Mouse (Mus musculus): ENCODE results near the gene Krt71. TPM values are rescaled to one million over a fixed set of nuclear protein-coding genes. Genes with fewer than 3 reads are reported as not detected.
A peak's percentile ranks its signal among the peaks of the same experiment; 100 is the strongest.

The Krt71 gene
- polyA plus RNA-seq (2014; fragmentation: Nextera tagmentation; extraction: Ambion mirVana): not detected in 2 replicates

- DNase-seq (ENCODE audit: low spot score) (no peak), ATAC-seq (ENCODE audit: low FRiP score) (no peak)
- H3K4me3 ChIP-seq (ENCODE audit: low read depth, low read length): no peak within 1 kb of the TSS
- 54% methylated on average over 14 of the region's 14 CpGs for WGBS
- no peaks in the 10 kb centered on the region for H3K27me3 ChIP-seq (ENCODE audit: control insufficient read depth, insufficient read depth, low read length)
- H3K27ac ChIP-seq (ENCODE audit: low read depth, low read length): no peak within 1 kb of the TSS
- H3K36me3 ChIP-seq (ENCODE audit: control insufficient read depth, insufficient read depth, low read length): no peaks in the 10 kb centered on the region
- H3K4me1 ChIP-seq (replicated peaks; ENCODE audit: control insufficient read depth, insufficient read depth, low read length): no peaks in the 10 kb centered on the region
- H3K4me2 ChIP-seq (replicated peaks; ENCODE audit: low read depth, low read length): no peak within 1 kb of the TSS
- no peaks in the 10 kb centered on the region for H3K9me3 ChIP-seq (ENCODE audit: control insufficient read depth, low read length)
- H3K9ac ChIP-seq (ENCODE audit: low read depth, low read length): no peak within 1 kb of the TSS
Observed at GRCm38 (mm10) chr15:101742711-101743110, at the start of gene Krt71. Gene Krt71 (minus strand): TSS chr15:101743109.

- no peak overlapping the region for H3K27ac ChIP-seq (ENCODE audit: low read depth, low read length)
- WGBS: 40% methylated on average over 3 of the region's 3 CpGs
- no peak for ATAC-seq (ENCODE audit: low FRiP score)
- H3K4me1 ChIP-seq (replicated peaks; ENCODE audit: control insufficient read depth, insufficient read depth, low read length): no peaks in the 10 kb centered on the region
- H3K36me3 ChIP-seq (ENCODE audit: control insufficient read depth, insufficient read depth, low read length): no peaks in the 10 kb centered on the region
- DNase-seq (ENCODE audit: low spot score): no peak
- no peaks in the 10 kb centered on the region for H3K9me3 ChIP-seq (ENCODE audit: control insufficient read depth, low read length)
- H3K9ac ChIP-seq (ENCODE audit: low read depth, low read length): no peak overlapping the region
- no peak overlapping the region for H3K4me2 ChIP-seq (replicated peaks; ENCODE audit: low read depth, low read length)
- no peak overlapping the region for H3K4me3 ChIP-seq (ENCODE audit: low read depth, low read length)
- no peaks in the 10 kb centered on the region for H3K27me3 ChIP-seq (ENCODE audit: control insufficient read depth, insufficient read depth, low read length)
Observed at GRCm38 (mm10) chr15:101790867-101791266, 48.0 kb upstream of the Krt71 start.

GRCm38 (mm10) chr15:101786360-101786759 is 43.5 kb upstream of the Krt71 start, which contains the start of gene Krt72:
Gene Krt72 (minus strand): TSS chr15:101786460.
- Histone ChIP-seq H3K27me3 (ENCODE audit: control insufficient read depth, insufficient read depth, low read length) (no peaks in the 10 kb centered on the region), H3K9ac (ENCODE audit: low read depth, low read length) (no peak within 1 kb of the TSS), H3K27ac (ENCODE audit: low read depth, low read length) (no peak within 1 kb of the TSS), H3K9me3 (ENCODE audit: control insufficient read depth, low read length) (no peaks in the 10 kb centered on the region), H3K36me3 (ENCODE audit: control insufficient read depth, insufficient read depth, low read length) (no peaks in the 10 kb centered on the region), H3K4me3 (ENCODE audit: low read depth, low read length) (no peak within 1 kb of the TSS), H3K4me2 (replicated peaks; ENCODE audit: low read depth, low read length) (no peak within 1 kb of the TSS), H3K4me1 (replicated peaks; ENCODE audit: control insufficient read depth, insufficient read depth, low read length) (no peaks in the 10 kb centered on the region)
- DNase-seq (ENCODE audit: low spot score) (no peak), ATAC-seq (ENCODE audit: low FRiP score) (no peak)
- WGBS: 95% methylated on average over 18 of the region's 18 CpGs

- Histone ChIP-seq H3K9ac (ENCODE audit: low read depth, low read length) (no peak overlapping the region), H3K4me2 (replicated peaks; ENCODE audit: low read depth, low read length) (no peak overlapping the region), H3K27me3 (ENCODE audit: control insufficient read depth, insufficient read depth, low read length) (no peaks in the 10 kb centered on the region), H3K36me3 (ENCODE audit: control insufficient read depth, insufficient read depth, low read length) (no peaks in the 10 kb centered on the region), H3K9me3 (ENCODE audit: control insufficient read depth, low read length) (no peaks in the 10 kb centered on the region), H3K4me3 (ENCODE audit: low read depth, low read length) (no peak overlapping the region), H3K4me1 (replicated peaks; ENCODE audit: control insufficient read depth, insufficient read depth, low read length) (no peaks in the 10 kb centered on the region), H3K27ac (ENCODE audit: low read depth, low read length) (no peak overlapping the region)
- ATAC-seq (ENCODE audit: low FRiP score) (no peak), DNase-seq (ENCODE audit: low spot score) (no peak)
- WGBS: 83% methylated on average over 10 of the region's 10 CpGs
Observed at GRCm38 (mm10) chr15:101773420-101773819, 30.5 kb upstream of the Krt71 start.

- ATAC-seq (ENCODE audit: low FRiP score): peak; percentile 64
- H3K4me1 ChIP-seq (replicated peaks; ENCODE audit: control insufficient read depth, insufficient read depth, low read length): no peaks in the 10 kb centered on the region
Observed at GRCm38 (mm10) chr15:101772711-101773081, 29.8 kb upstream of the Krt71 start.

GRCm38 (mm10) chr15:101772080-101772710 is 29.3 kb upstream of the Krt71 start:
- H3K9ac ChIP-seq (ENCODE audit: low read depth, low read length): no peak overlapping the region
- H3K4me2 ChIP-seq (replicated peaks; ENCODE audit: low read depth, low read length): no peak overlapping the region
- H3K36me3 ChIP-seq (ENCODE audit: control insufficient read depth, insufficient read depth, low read length): no peaks in the 10 kb centered on the region
- H3K9me3 ChIP-seq (ENCODE audit: control insufficient read depth, low read length): no peaks in the 10 kb centered on the region
- no peaks in the 10 kb centered on the region for H3K4me1 ChIP-seq (replicated peaks; ENCODE audit: control insufficient read depth, insufficient read depth, low read length)
- ATAC-seq (ENCODE audit: low FRiP score): no peak
- DNase-seq (ENCODE audit: low spot score): peak; percentile 50
- no peak overlapping the region for H3K27ac ChIP-seq (ENCODE audit: low read depth, low read length)
- WGBS: 71% methylated on average over 5 of the region's 5 CpGs
- no peak overlapping the region for H3K4me3 ChIP-seq (ENCODE audit: low read depth, low read length)
- no peaks in the 10 kb centered on the region for H3K27me3 ChIP-seq (ENCODE audit: control insufficient read depth, insufficient read depth, low read length)

More at GRCm38 (mm10) chr15:101772711-101773081, 29.8 kb upstream of the Krt71 start:
- no peak overlapping the region for H3K4me3 ChIP-seq (ENCODE audit: low read depth, low read length)
- WGBS: 11% methylated on average over 5 of the region's 5 CpGs
- H3K27ac ChIP-seq (ENCODE audit: low read depth, low read length): no peak overlapping the region
- no peaks in the 10 kb centered on the region for H3K9me3 ChIP-seq (ENCODE audit: control insufficient read depth, low read length)
- H3K36me3 ChIP-seq (ENCODE audit: control insufficient read depth, insufficient read depth, low read length): no peaks in the 10 kb centered on the region
- no peaks in the 10 kb centered on the region for H3K27me3 ChIP-seq (ENCODE audit: control insufficient read depth, insufficient read depth, low read length)
- H3K9ac ChIP-seq (ENCODE audit: low read depth, low read length): no peak overlapping the region
- no peak overlapping the region for H3K4me2 ChIP-seq (replicated peaks; ENCODE audit: low read depth, low read length)
- DNase-seq (ENCODE audit: low spot score): peak; percentile 96

GRCm38 (mm10) chr15:101770226-101770625 is 27.3 kb upstream of the Krt71 start:
- Histone ChIP-seq H3K9ac (ENCODE audit: low read depth, low read length) (no peak overlapping the region), H3K9me3 (ENCODE audit: control insufficient read depth, low read length) (no peaks in the 10 kb centered on the region), H3K4me1 (replicated peaks; ENCODE audit: control insufficient read depth, insufficient read depth, low read length) (no peaks in the 10 kb centered on the region)

GRCm38 (mm10) chr15:101737786-101738185 is 5.1 kb downstream of the Krt71 start:
- H3K36me3 ChIP-seq (ENCODE audit: control insufficient read depth, insufficient read depth, low read length): no peaks in the 10 kb centered on the region
- H3K27ac ChIP-seq (ENCODE audit: low read depth, low read length): no peak overlapping the region
- DNase-seq (ENCODE audit: low spot score) (no peak), ATAC-seq (ENCODE audit: low FRiP score) (no peak)
- no peaks in the 10 kb centered on the region for H3K9me3 ChIP-seq (ENCODE audit: control insufficient read depth, low read length)
- WGBS: 80% methylated on average over 7 of the region's 7 CpGs
- H3K27me3 ChIP-seq (ENCODE audit: control insufficient read depth, insufficient read depth, low read length): no peaks in the 10 kb centered on the region
- H3K4me3 ChIP-seq (ENCODE audit: low read depth, low read length): no peak overlapping the region
- no peaks in the 10 kb centered on the region for H3K4me1 ChIP-seq (replicated peaks; ENCODE audit: control insufficient read depth, insufficient read depth, low read length)
- H3K4me2 ChIP-seq (replicated peaks; ENCODE audit: low read depth, low read length): no peak overlapping the region
- no peak overlapping the region for H3K9ac ChIP-seq (ENCODE audit: low read depth, low read length)

More at GRCm38 (mm10) chr15:101770226-101770625, 27.3 kb upstream of the Krt71 start:
- Histone ChIP-seq H3K27me3 (ENCODE audit: control insufficient read depth, insufficient read depth, low read length) (no peaks in the 10 kb centered on the region), H3K36me3 (ENCODE audit: control insufficient read depth, insufficient read depth, low read length) (no peaks in the 10 kb centered on the region), H3K27ac (ENCODE audit: low read depth, low read length) (no peak overlapping the region), H3K4me3 (ENCODE audit: low read depth, low read length) (no peak overlapping the region), H3K4me2 (replicated peaks; ENCODE audit: low read depth, low read length) (no peak overlapping the region)
- DNase-seq (ENCODE audit: low spot score) (no peak), ATAC-seq (ENCODE audit: low FRiP score) (no peak)
- 64% methylated on average over 8 of the region's 8 CpGs for WGBS

GRCm38 (mm10) chr15:101730653-101731052 is 12.3 kb downstream of the Krt71 start:
- H3K27ac ChIP-seq (ENCODE audit: low read depth, low read length): no peak overlapping the region
- no peak overlapping the region for H3K4me3 ChIP-seq (ENCODE audit: low read depth, low read length)
- no peak overlapping the region for H3K9ac ChIP-seq (ENCODE audit: low read depth, low read length)
- H3K4me1 ChIP-seq (replicated peaks; ENCODE audit: control insufficient read depth, insufficient read depth, low read length): no peaks in the 10 kb centered on the region
- ATAC-seq (ENCODE audit: low FRiP score) (no peak), DNase-seq (ENCODE audit: low spot score) (no peak)
- H3K9me3 ChIP-seq (ENCODE audit: control insufficient read depth, low read length): no peaks in the 10 kb centered on the region
- H3K27me3 ChIP-seq (ENCODE audit: control insufficient read depth, insufficient read depth, low read length): no peaks in the 10 kb centered on the region
- H3K36me3 ChIP-seq (ENCODE audit: control insufficient read depth, insufficient read depth, low read length): no peaks in the 10 kb centered on the region
- no peak overlapping the region for H3K4me2 ChIP-seq (replicated peaks; ENCODE audit: low read depth, low read length)
